Mouse (Mus musculus) liver, adult 2 months (tissue): ENCODE results near the gene Rtraf.

Source experiments
- CTCF ChIP-seq: fragments of 200-500 bp; IDR thresholded peaks from 2 replicates; pipeline ENCODE4 v1.5.1; 2011; ENCODE audit warnings: low read depth, low read length, control low read depth
- POLR2A ChIP-seq: fragments of 200-500 bp; IDR thresholded peaks from 2 replicates; pipeline ENCODE4 v1.6.1; 2011; ENCODE audit warnings: low read length, control low read depth; ENCODE audit not compliant: insufficient read depth; ENCODE audit errors: extremely low read depth

DNA sequence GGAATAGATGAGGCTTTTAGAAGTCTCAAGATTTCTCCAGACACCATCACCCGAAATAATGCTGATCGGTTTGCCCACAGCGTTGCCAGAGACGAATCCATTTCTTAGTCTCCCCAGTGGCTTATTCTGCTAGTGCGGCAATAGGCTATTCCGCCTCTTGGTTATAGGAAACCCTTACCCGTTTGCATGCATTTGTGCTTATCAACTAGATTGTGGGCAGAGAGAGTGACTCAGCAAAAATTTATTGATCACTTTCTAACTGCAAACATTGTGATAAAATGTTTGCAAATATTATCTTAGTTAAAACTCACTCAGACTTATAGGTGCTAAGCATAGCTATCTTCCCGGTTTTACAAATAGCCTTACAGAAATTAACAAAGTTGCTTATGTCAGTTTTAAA lies 59.3 kb downstream of the Rtraf start:
- TF ChIP-seq CTCF = no peak
- no peak for TF ChIP-seq POLR2A
